Mouse (Mus musculus): Measurements from ENCODE around the gene Gjc2.

- TF ChIP-seq EP300 (IDR thresholded peaks at IDR 0.05; ENCODE audit: low read depth) = no peak
- TF ChIP-seq CTCF (IDR thresholded peaks at IDR 0.05; ENCODE audit: low read depth) = no peak
Observed at GRCm38 (mm10) chr11:59176475-59176874, 6.5 kb downstream of the Gjc2 start.

Data from liver, postnatal 0 days (tissue).